Mouse (Mus musculus) testis, adult 2 months (tissue): ENCODE measurements around the gene 2410015M20Rik.
"Not testable (repeated sequence)": the region's sequence is repeated elsewhere in the genome, so short reads cannot be mapped to it uniquely, and the experiment has no call there.

Experiments used
- CTCF ChIP-seq: fragments of 200-500 bp; IDR thresholded peaks from 2 replicates; pipeline ENCODE4 v1.5.1; 2012; ENCODE audit warnings: low read depth, mild to moderate bottlenecking, inconsistent platforms, low read length, moderate library complexity; ENCODE audit not compliant: control insufficient read depth, insufficient read depth, insufficient replicate concordance
- POLR2A ChIP-seq: fragments of 200-500 bp; IDR thresholded peaks from 2 replicates; pipeline ENCODE4 v1.6.1; 2012; ENCODE audit warnings: low read depth, mild to moderate bottlenecking, inconsistent platforms, low read length, moderate library complexity; ENCODE audit not compliant: control insufficient read depth

DNA sequence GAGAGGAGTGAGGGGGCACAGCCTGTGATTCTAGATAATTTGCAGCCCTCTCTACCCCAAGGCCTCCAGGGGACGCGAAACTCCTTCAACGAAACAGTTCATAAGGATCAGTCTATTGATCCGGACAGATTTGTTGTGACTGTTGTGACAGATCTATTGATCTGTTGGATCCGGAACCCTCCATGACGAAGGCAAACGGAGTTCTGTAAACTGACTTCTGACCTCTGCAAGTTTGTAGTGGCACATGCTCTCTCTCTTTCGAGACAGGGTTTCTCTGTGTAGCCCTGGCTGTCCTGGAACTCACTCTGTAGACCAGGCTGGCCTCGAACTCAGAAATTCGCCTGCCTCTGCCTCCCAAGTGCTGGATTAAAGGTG lies 3.0 kb upstream of the 2410015M20Rik start:
- TF ChIP-seq CTCF, POLR2A: not testable (repeated sequence)
